Mouse (Mus musculus): ENCODE measurements around the gene Gm17662.

DNA sequence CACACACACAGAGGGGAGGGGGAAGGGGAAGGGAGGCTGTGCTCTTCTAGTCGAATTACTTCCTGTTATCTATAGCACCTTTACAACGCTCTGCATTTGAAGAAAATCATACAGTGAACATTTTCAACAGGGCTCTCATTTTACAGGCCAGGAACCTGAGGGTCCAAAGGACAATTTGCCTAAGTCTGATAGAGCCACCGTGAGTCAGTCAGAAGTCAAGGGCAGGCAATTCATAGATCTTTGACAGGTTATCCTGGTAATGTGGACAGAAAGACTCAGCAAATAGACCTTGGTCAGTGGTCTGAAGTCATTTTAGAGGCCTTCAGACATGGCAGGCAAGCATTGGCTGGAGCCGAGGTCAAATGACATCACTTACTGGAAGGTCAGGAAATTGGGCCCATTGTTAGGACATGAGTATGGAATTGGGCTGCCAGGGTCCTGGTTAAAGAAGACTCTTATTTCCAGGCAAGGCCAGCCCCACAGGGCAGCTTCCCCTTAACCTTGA, 33.5 kb upstream of the Gm17662 start:
- no peak for TF ChIP-seq USF2 (conservative IDR thresholded peaks at IDR 0.05; ENCODE audit: low read depth, low read length)
- TF ChIP-seq CTCF (conservative IDR thresholded peaks at IDR 0.05 in 1 of 2, IDR thresholded peaks at IDR 0.05 in 1 of 2; ENCODE audit: low read depth in 2 of 2, low read length in 2 of 2), result no peak
- TF ChIP-seq CHD1 (IDR thresholded peaks at IDR 0.05; ENCODE audit: low read depth, low read length), result no peak
- no peak for TF ChIP-seq POLR2A (IDR thresholded peaks at IDR 0.05; ENCODE audit: low read depth, low read length)
- no peak for TF ChIP-seq MAFK (IDR thresholded peaks at IDR 0.05; ENCODE audit: insufficient replicate concordance, low read length)
- no peak for TF ChIP-seq ELF1 (IDR thresholded peaks at IDR 0.05; ENCODE audit: low read depth, low read length)
- TF ChIP-seq RAD21 (IDR thresholded peaks at IDR 0.05; ENCODE audit: low read depth, low read length), result no peak
- TF ChIP-seq EP300 (IDR thresholded peaks at IDR 0.05; ENCODE audit: low read length), result no peak
